Mouse (Mus musculus): ENCODE data around the gene Stxbp2. TPM values are rescaled to one million over a fixed set of nuclear protein-coding genes. Genes with fewer than 3 reads are reported as not detected.
A peak's percentile ranks its signal among the peaks of the same experiment; 100 is the strongest.

Stxbp2 gene
- polyA plus RNA-seq, 1 experiment from 2014 or later: 41.9 TPM

DNA sequence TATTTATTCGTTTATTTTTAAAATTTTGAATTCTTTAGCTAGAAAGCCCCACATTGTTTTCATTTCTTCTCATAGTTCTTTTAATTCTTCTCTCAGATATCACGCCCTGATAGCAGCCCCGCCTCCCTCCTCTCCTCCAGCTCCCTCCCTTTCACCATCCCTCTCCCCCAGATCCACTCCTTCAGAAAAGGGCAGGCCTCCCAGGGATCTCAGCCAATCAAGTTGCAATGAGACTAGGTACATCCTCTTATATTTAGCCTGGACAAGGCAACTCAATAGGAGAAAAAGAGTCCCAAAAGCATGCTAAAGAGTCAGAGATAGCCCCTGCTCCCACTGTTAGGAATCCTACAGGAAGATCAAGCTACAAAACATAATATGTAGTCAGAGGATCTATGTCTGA is 43.9 kb downstream of the Stxbp2 start:
- H3K4me3 ChIP-seq: no peak overlapping the region
- no peak overlapping the region for H3K27ac ChIP-seq (replicated peaks)
- H3K27me3 ChIP-seq (replicated peaks; ENCODE audit: low read depth, poor library complexity, severe bottlenecking): no peaks in the 10 kb centered on the region
- peaks cover 4% of the 10 kb centered on the region; the same call in 1 of the 2 replicates for H3K9me3 ChIP-seq
- no peak for DNase-seq (ENCODE audit: low spot score)
- 64% methylated on average over 3 of the region's 3 CpGs for WGBS
- peaks cover 19% of the 10 kb centered on the region for H3K4me1 ChIP-seq
- H3K36me3 ChIP-seq (replicated peaks): peaks cover 15% of the 10 kb centered on the region

DNA sequence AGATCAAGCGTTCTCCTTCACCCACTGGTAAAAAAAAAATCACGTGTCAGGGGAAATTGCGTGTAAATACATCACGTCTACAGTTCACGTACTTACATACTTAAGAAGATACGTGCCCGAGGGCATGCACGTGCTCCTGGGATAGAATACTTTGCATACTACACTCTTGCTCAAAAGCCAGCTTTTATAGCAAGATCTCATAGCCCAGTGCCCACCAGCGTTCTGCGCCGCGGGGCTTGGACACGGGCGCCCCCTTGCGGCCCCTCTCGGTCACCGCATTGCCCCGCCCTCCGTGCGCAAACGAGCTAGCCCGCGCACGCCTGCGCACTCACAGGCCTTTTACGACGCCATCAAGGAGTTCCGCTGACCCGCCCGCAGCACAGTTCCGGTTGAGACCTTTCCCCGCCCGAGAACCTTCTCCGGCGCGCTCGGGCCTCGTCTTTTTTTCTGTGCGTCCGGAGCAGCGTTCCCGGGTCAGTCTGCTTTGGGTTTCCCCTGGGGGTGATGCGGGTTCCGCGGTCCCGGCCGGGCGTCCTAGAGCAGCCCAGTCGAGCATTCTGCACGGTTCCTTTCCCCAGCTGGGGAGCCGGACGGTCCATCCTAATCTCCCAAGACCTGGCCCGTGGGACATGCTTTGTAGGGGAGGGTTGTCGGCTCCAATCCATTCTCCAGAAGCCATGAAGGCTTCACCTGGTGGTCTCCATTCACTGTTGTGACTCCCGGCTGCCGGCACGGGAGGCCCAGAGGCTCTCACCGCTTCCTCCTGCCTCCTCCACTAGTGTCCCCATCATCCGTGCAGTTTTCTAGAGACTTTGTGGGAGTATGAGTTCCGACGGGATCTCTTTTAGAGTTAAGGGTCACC is 45.6 kb downstream of the Stxbp2 start, which contains the start of gene Trappc5:
Gene Trappc5, plus strand, starts transcription at position 169 of the 862 bp plus-strand sequence.
- peak within 1 kb of the TSS; percentile 87 for H3K4me3 ChIP-seq
- peaks cover 4% of the 10 kb centered on the region; the same call in 1 of the 2 replicates for H3K9me3 ChIP-seq

DNA sequence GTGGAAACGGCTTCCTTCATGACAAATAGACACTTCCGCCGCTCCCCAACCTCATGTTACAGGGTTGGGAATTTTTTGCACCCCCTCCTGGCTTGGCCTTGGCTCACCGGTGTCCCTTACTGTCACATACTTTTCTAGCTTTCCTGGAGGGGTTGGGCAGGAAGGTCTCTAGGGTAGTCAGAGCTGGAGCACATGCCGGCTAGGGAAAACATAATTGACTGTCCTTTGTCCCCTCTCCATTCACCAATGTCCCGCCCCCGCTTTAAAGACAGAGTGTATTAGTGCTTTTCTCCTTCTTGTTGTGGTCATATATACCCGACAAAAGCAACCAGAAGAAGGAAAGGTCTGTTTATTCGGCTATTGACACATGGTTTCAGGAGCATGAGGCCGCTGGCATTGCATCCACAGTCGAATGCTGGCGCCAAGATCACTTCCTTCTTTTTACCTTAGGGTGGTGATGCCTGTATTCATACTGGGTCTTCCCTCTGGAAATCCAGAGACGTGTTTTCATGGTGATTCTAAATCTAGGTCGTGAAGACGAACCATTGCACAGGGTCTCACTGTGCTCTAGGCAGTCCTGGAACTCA is 46.3 kb downstream of the Stxbp2 start:
- Histone ChIP-seq H3K9me3 (peaks cover 4% of the 10 kb centered on the region; the same call in 1 of the 2 replicates), H3K4me1 (peaks cover 19% of the 10 kb centered on the region), H3K4me3 (peak overlapping the region; percentile 87), H3K27ac (replicated peaks) (peak overlapping the region; percentile 94), H3K36me3 (replicated peaks) (peaks cover 39% of the 10 kb centered on the region), H3K27me3 (replicated peaks; ENCODE audit: low read depth, poor library complexity, severe bottlenecking) (no peaks in the 10 kb centered on the region)
- peak; percentile 38 for DNase-seq (ENCODE audit: low spot score)
- 8% methylated on average over 15 of the region's 15 CpGs for WGBS

More for the DNA sequence above, 45.6 kb downstream of the Stxbp2 start, which contains the start of gene Trappc5:
- Histone ChIP-seq H3K36me3 (replicated peaks) (peaks cover 32% of the 10 kb centered on the region), H3K27me3 (replicated peaks; ENCODE audit: low read depth, poor library complexity, severe bottlenecking) (no peaks in the 10 kb centered on the region), H3K4me1 (peaks cover 19% of the 10 kb centered on the region), H3K27ac (replicated peaks) (peak within 1 kb of the TSS; percentile 94)
- under 1% methylated on average over 61 of the region's 61 CpGs for WGBS
- DNase-seq (ENCODE audit: low spot score): peak; percentile 95

DNA sequence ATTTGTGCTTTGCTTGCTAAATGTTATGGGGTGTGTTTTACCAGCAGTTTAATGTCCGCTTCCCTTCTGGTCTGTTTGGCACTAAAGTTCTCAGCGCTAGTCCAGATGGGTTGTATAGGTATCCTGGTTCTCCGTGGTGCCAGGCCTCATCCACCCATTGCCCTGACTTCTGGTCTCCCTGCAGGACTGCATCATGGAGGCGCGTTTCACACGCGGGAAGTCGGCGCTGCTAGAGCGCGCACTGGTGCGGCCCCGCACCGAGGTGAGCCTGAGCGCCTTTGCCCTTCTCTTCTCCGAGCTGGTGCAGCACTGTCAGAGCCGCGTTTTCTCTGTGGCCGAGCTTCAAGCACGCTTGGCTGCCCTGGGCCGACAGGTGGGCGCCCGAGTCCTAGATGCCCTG is 48.1 kb downstream of the Stxbp2 start:
- Histone ChIP-seq H3K4me1 (peaks cover 13% of the 10 kb centered on the region), H3K27ac (replicated peaks) (no peak overlapping the region), H3K27me3 (replicated peaks; ENCODE audit: low read depth, poor library complexity, severe bottlenecking) (no peaks in the 10 kb centered on the region), H3K4me3 (no peak overlapping the region), H3K9me3 (peaks cover 4% of the 10 kb centered on the region; the same call in 1 of the 2 replicates), H3K36me3 (replicated peaks) (peaks cover 54% of the 10 kb centered on the region)
- DNase-seq (ENCODE audit: low spot score): no peak
- 97% methylated on average over 23 of the region's 23 CpGs for WGBS

DNA sequence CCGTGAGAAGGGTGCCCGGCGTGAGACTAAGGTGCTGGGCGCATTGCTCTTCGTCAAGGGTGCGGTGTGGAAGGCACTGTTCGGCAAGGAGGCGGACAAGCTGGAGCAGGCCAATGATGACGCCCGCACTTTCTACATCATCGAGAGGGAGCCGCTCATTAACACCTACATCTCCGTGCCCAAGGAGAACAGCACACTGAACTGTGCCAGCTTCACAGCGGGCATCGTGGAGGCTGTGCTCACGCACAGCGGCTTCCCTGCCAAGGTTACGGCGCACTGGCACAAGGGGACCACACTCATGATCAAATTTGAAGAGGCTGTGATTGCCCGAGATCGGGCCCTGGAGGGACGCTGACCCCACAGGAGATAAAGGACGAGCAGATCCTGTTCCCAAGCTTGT is 48.5 kb downstream of the Stxbp2 start:
- no peak overlapping the region for H3K4me3 ChIP-seq
- H3K9me3 ChIP-seq: peaks cover 4% of the 10 kb centered on the region; the same call in 1 of the 2 replicates
- H3K27ac ChIP-seq (replicated peaks): no peak overlapping the region
- H3K36me3 ChIP-seq (replicated peaks): peaks cover 54% of the 10 kb centered on the region
- H3K4me1 ChIP-seq: peaks cover 13% of the 10 kb centered on the region
- H3K27me3 ChIP-seq (replicated peaks; ENCODE audit: low read depth, poor library complexity, severe bottlenecking): no peaks in the 10 kb centered on the region
- WGBS: 97% methylated on average over 23 of the region's 23 CpGs
- DNase-seq (ENCODE audit: low spot score): no peak

DNA sequence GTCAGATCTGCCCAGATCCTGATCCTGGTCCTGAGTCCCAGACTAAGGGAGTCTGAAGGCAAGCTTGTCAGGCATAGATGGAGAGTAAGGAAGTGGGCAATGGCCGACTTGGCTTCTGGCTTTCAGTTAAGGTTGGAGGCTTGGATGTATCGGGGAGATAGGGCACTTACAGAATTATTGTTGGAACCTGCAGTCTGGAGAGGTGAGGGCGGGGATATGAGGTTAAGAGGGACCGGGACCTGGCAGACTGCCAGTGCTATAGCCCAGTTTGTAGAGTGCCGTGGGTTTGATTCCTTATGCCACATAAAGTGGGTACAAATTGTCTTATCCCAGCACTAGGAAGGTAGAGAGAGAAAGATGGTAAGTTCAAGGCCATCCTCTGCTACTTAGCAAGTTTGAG is 48.9 kb downstream of the Stxbp2 start:
- Histone ChIP-seq H3K27ac (replicated peaks) (no peak overlapping the region), H3K36me3 (replicated peaks) (peaks cover 54% of the 10 kb centered on the region), H3K4me1 (peaks cover 13% of the 10 kb centered on the region), H3K4me3 (no peak overlapping the region), H3K27me3 (replicated peaks; ENCODE audit: low read depth, poor library complexity, severe bottlenecking) (no peaks in the 10 kb centered on the region), H3K9me3 (peaks cover 4% of the 10 kb centered on the region; the same call in 1 of the 2 replicates)
- DNase-seq (ENCODE audit: low spot score): no peak
- WGBS: 97% methylated on average over 5 of the region's 5 CpGs

DNA sequence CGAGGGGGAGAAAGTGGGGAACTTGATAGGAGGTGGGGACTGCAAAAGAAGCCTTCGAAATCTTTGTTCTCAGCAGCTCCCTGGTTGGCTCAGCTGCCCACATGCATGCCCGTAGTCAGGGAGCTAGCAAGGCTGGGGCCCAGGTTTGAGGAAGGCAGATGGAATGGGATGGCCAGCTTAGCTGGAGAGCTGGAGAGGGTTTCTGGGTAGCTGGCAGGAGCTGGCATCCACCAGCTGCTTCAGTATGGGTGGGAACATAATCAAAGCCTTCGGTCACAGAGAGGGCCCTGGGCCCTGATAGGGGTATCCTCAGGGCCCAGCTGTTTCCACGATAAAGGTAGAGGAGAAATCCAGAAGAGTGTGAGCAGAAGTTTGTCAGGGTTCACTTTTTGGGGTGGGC is 51.7 kb downstream of the Stxbp2 start:
- 92% methylated on average over 5 of the region's 5 CpGs for WGBS
- Histone ChIP-seq H3K27me3 (replicated peaks; ENCODE audit: low read depth, poor library complexity, severe bottlenecking) (no peaks in the 10 kb centered on the region), H3K36me3 (replicated peaks) (peaks cover 54% of the 10 kb centered on the region)

DNA sequence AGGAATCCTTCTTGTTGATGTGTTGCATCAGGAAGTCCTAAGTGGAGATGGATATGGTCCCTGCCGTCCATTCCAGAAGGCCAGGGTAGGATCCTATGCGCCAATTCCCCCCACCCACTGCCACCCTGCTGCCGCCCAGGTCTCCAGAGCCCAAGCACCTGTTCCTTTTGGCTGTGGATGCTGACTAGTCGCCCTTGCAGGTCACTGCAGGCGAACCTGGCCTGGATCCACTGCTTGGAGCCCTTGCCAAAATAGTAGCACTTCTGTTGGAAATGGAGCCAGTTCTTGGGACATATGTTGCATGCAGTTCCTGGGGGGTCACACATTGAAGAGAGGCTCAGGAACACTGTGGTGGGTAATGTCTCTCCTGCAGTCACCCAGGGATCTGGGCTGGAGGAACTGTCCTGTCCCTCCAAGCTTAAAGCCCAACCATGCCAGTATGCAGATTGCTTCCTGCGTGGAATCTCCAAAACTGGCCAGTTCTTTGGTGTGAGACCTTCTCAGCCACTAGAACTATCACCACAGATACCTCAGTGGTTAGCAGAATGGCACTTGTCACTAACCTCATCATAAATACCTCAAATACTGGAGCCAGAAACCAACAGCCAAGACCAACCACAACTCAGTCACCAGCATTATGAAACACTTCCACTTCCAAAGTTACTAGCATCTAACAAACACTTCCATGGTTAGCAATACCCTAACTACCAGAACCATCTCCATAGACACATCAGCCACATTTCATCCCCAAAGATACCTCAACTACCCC is 52.8 kb downstream of the Stxbp2 start:
- no peaks in the 10 kb centered on the region for H3K4me1 ChIP-seq
- no peak overlapping the region for H3K4me3 ChIP-seq
- no peak overlapping the region for H3K27ac ChIP-seq (replicated peaks)
- H3K9me3 ChIP-seq: peaks cover 4% of the 10 kb centered on the region; the same call in 1 of the 2 replicates
- H3K36me3 ChIP-seq (replicated peaks): peaks cover 50% of the 10 kb centered on the region
- DNase-seq (ENCODE audit: low spot score): no peak
- no peaks in the 10 kb centered on the region for H3K27me3 ChIP-seq (replicated peaks; ENCODE audit: low read depth, poor library complexity, severe bottlenecking)
- WGBS: 79% methylated on average over 6 of the region's 6 CpGs

More for the DNA sequence above, 51.7 kb downstream of the Stxbp2 start:
- no peak overlapping the region for H3K27ac ChIP-seq (replicated peaks)
- H3K9me3 ChIP-seq: peaks cover 4% of the 10 kb centered on the region; the same call in 1 of the 2 replicates
- no peak overlapping the region for H3K4me3 ChIP-seq
- DNase-seq (ENCODE audit: low spot score): no peak
- H3K4me1 ChIP-seq: peaks cover 6% of the 10 kb centered on the region

DNA sequence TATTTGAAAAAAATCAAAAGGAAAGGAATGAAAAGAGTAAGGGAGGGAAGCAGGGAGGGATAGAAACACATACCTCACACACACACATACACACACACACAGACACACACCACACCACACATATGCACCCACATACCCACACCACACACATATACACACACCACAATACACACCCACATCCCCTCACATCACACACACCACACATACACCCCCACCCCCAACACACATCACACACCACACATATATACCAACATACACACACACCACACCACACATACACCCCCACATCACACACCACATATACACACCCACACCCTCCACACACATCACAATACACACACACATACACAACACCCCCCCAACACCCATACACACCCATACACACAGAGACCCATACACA is 53.8 kb downstream of the Stxbp2 start:
- no peak overlapping the region for H3K4me3 ChIP-seq
- DNase-seq (ENCODE audit: low spot score): no peak
- no peaks in the 10 kb centered on the region for H3K27me3 ChIP-seq (replicated peaks; ENCODE audit: low read depth, poor library complexity, severe bottlenecking)
- H3K27ac ChIP-seq (replicated peaks): no peak overlapping the region
- peaks cover 41% of the 10 kb centered on the region for H3K36me3 ChIP-seq (replicated peaks)
- H3K4me1 ChIP-seq: no peaks in the 10 kb centered on the region
- H3K9me3 ChIP-seq: no peaks in the 10 kb centered on the region; the same call in 1 of the 2 replicates

DNA sequence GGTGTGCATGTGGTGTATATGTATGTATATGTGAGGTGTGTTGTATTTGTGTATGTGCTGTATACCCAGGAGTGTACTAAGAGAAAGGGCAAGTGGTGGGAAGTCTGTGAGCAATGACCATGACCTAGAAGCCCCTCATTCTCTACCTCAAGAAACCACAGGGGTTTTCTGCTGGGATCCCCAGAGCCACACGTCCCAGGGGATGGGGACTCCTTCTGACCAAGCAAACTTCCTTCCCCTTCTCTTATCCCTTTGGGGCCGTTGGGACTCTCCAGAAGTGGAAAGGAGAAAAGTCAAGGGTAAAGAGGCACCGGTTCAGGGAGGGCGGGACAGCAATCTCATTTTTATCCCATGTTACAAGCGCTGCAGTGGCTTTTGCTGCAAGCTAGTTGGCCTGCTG is 54.7 kb downstream of the Stxbp2 start:
- Histone ChIP-seq H3K4me1 (no peaks in the 10 kb centered on the region), H3K27me3 (replicated peaks; ENCODE audit: low read depth, poor library complexity, severe bottlenecking) (no peaks in the 10 kb centered on the region), H3K36me3 (replicated peaks) (peaks cover 32% of the 10 kb centered on the region), H3K4me3 (no peak overlapping the region), H3K9me3 (no peaks in the 10 kb centered on the region; the same call in 1 of the 2 replicates), H3K27ac (replicated peaks) (no peak overlapping the region)
- no peak for DNase-seq (ENCODE audit: low spot score)
- WGBS: 69% methylated on average over 5 of the region's 5 CpGs

DNA sequence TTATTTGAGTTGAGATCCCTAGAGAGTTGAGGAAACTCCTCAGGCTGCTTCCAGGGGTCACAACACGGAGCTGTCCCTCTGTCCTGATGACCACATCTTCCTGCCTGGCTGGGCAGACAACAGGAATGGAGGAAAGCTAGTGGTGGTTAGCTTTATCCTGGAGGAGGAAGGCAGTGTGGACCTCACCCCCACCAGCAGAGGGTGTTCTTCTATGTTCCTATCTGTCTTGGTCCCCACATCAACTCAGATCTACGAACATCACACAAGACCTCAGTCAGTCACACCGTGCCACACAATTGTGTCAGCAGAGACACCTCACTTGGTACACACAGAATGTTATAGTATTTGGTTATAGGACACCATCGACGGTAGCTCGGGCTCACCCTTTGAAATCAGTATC is 56.8 kb downstream of the Stxbp2 start:
- no peak for DNase-seq (ENCODE audit: low spot score)
- no peaks in the 10 kb centered on the region for H3K4me1 ChIP-seq
- peaks cover 11% of the 10 kb centered on the region for H3K36me3 ChIP-seq (replicated peaks)
- no peak overlapping the region for H3K4me3 ChIP-seq
- no peak overlapping the region for H3K27ac ChIP-seq (replicated peaks)
- 78% methylated on average over 6 of the region's 6 CpGs for WGBS
- H3K9me3 ChIP-seq: no peaks in the 10 kb centered on the region; the same call in 1 of the 2 replicates
- H3K27me3 ChIP-seq (replicated peaks; ENCODE audit: low read depth, poor library complexity, severe bottlenecking): no peaks in the 10 kb centered on the region

DNA sequence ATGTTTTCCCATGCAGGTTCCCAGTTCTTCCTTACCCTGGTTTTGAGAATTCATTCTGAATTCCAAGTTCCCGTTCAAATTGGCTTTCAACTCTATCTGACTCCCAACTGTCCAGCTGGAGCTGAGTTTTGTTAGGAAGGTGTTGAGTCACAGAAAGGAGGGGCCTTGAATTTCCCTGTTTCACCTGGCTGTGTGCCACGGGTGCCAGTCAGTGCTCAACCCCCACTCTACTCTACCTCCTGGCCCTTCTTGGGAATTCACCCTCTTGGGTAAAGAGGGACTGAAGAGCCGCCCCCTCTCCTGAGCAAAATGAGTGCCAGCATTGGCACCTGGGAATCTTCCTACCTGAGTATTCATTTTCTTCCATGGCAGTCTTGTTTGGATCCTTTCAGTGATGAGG is 60.0 kb downstream of the Stxbp2 start:
- Histone ChIP-seq H3K4me3 (no peak overlapping the region), H3K9me3 (no peaks in the 10 kb centered on the region), H3K36me3 (replicated peaks) (no peaks in the 10 kb centered on the region), H3K27me3 (replicated peaks; ENCODE audit: low read depth, poor library complexity, severe bottlenecking) (no peaks in the 10 kb centered on the region), H3K27ac (replicated peaks) (no peak overlapping the region), H3K4me1 (no peaks in the 10 kb centered on the region)
- WGBS: 76% methylated on average over 3 of the region's 3 CpGs
- DNase-seq (ENCODE audit: low spot score): no peak

All from embryonic facial prominence, embryonic 10.5 days (tissue).